Mouse (Mus musculus): ENCODE data around the gene Kcnk1. TPM values are rescaled to one million over a fixed set of nuclear protein-coding genes. Genes with fewer than 3 reads are reported as not detected.

Kcnk1 gene
- polyA plus RNA-seq, 1 experiment from 2014 or later = 21.4 TPM

GRCm38 (mm10) chr8:126026121-126026520 is 31.2 kb downstream of the Kcnk1 start:
- Histone ChIP-seq H3K9ac (ENCODE audit: low read depth, low read length) (no peak overlapping the region), H3K4me2 (ENCODE audit: low read length) (no peak overlapping the region), H3K36me3 (ENCODE audit: control insufficient read depth, insufficient read depth, low read length) (0 out of 2 replicates have a peak, but pooled peaks cover 2% of the 10 kb centered on the region), H3K4me1 (ENCODE audit: control insufficient read depth, insufficient read depth, low read length) (no peaks in the 10 kb centered on the region), H3K9me3 (replicated peaks; ENCODE audit: control insufficient read depth, low read length, poor library complexity, severe bottlenecking) (no peaks in the 10 kb centered on the region), H3K27me3 (ENCODE audit: control insufficient read depth, insufficient read depth, low read depth, low read length) (no peaks in the 10 kb centered on the region), H3K4me3 (ENCODE audit: low read depth, low read length) (no peak overlapping the region), H3K27ac (ENCODE audit: low read length) (no peak overlapping the region)
- 91% methylated on average over 9 of the region's 9 CpGs for WGBS
- ATAC-seq = no peak

- no peaks in the 10 kb centered on the region for H3K27me3 ChIP-seq (ENCODE audit: control insufficient read depth, insufficient read depth, low read depth, low read length)
- no peak overlapping the region for H3K9ac ChIP-seq (ENCODE audit: low read depth, low read length)
- no peaks in the 10 kb centered on the region for H3K4me1 ChIP-seq (ENCODE audit: control insufficient read depth, insufficient read depth, low read length)
- 0 out of 2 replicates have a peak, but pooled peaks cover 2% of the 10 kb centered on the region for H3K36me3 ChIP-seq (ENCODE audit: control insufficient read depth, insufficient read depth, low read length)
- 70% methylated on average over 9 of the region's 9 CpGs for WGBS
- H3K4me2 ChIP-seq (ENCODE audit: low read length) = no peak overlapping the region
- no peak for ATAC-seq
- no peaks in the 10 kb centered on the region for H3K9me3 ChIP-seq (replicated peaks; ENCODE audit: control insufficient read depth, low read length, poor library complexity, severe bottlenecking)
- no peak overlapping the region for H3K4me3 ChIP-seq (ENCODE audit: low read depth, low read length)
- H3K27ac ChIP-seq (ENCODE audit: low read length) = no peak overlapping the region
Observed at GRCm38 (mm10) chr8:126026584-126026983, 31.6 kb downstream of the Kcnk1 start.

GRCm38 (mm10) chr8:126027486-126027885 is 32.5 kb downstream of the Kcnk1 start:
- Histone ChIP-seq H3K4me3 (ENCODE audit: low read depth, low read length) (no peak overlapping the region), H3K9ac (ENCODE audit: low read depth, low read length) (no peak overlapping the region), H3K27ac (ENCODE audit: low read length) (no peak overlapping the region), H3K27me3 (ENCODE audit: control insufficient read depth, insufficient read depth, low read depth, low read length) (no peaks in the 10 kb centered on the region), H3K4me1 (ENCODE audit: control insufficient read depth, insufficient read depth, low read length) (no peaks in the 10 kb centered on the region), H3K36me3 (ENCODE audit: control insufficient read depth, insufficient read depth, low read length) (0 out of 2 replicates have a peak, but pooled peaks cover 2% of the 10 kb centered on the region), H3K4me2 (ENCODE audit: low read length) (no peak overlapping the region), H3K9me3 (replicated peaks; ENCODE audit: control insufficient read depth, low read length, poor library complexity, severe bottlenecking) (no peaks in the 10 kb centered on the region)
- 84% methylated on average over 6 of the region's 6 CpGs for WGBS
- ATAC-seq = no peak

DNA sequence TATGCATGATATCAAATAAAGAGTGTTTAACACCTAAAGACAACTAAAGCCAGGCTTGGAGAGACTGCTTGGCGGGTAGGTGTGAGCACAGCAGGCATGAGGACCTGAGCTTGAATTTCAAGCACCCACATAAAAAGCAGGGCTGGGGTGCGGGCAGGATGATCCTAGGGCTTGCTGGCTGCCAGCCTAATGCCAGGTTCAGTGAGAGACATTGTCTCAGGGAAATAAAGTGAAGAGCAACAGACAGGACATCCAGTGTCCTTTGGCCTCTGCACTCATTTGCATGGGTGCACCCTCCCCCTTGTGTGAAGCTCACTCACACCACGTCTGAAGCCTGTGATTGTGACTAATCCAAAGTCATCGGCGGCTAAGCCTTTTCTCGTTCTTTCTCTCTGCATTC is 34.0 kb downstream of the Kcnk1 start:
- Histone ChIP-seq H3K4me3 (ENCODE audit: low read depth, low read length) (no peak overlapping the region), H3K36me3 (ENCODE audit: control insufficient read depth, insufficient read depth, low read length) (0 out of 2 replicates have a peak, but pooled peaks cover 2% of the 10 kb centered on the region), H3K9ac (ENCODE audit: low read depth, low read length) (no peak overlapping the region), H3K27me3 (ENCODE audit: control insufficient read depth, insufficient read depth, low read depth, low read length) (no peaks in the 10 kb centered on the region), H3K27ac (ENCODE audit: low read length) (no peak overlapping the region), H3K9me3 (replicated peaks; ENCODE audit: control insufficient read depth, low read length, poor library complexity, severe bottlenecking) (no peaks in the 10 kb centered on the region), H3K4me1 (ENCODE audit: control insufficient read depth, insufficient read depth, low read length) (peaks cover 3% of the 10 kb centered on the region; the same call in 1 of the 2 replicates), H3K4me2 (ENCODE audit: low read length) (no peak overlapping the region)
- WGBS = 64% methylated on average over 6 of the region's 6 CpGs
- no peak for ATAC-seq

DNA sequence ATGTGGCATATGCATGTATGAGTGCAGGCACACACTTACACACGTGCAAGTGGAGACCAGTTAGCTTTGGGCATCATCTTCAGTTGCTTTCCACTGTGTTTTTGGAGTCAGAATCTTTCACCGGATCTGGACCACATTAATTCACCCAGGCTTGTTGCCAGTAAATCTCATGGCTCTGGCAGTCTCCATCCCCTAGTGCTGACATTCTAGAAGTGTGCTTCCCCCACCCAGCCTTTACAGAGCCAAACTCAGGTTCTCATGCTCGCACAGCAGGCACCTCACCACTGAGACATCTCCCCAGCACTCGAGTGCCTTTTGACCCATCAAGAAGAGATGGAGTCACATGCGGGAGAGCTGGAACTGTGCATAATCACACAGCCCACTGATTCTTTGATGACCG is 37.8 kb downstream of the Kcnk1 start:
- no peak overlapping the region for H3K9ac ChIP-seq (ENCODE audit: low read depth, low read length)
- H3K27ac ChIP-seq (ENCODE audit: low read length) = no peak overlapping the region
- peaks cover 3% of the 10 kb centered on the region; the same call in 1 of the 2 replicates for H3K4me1 ChIP-seq (ENCODE audit: control insufficient read depth, insufficient read depth, low read length)
- H3K4me2 ChIP-seq (ENCODE audit: low read length) = no peak overlapping the region
- H3K9me3 ChIP-seq (replicated peaks; ENCODE audit: control insufficient read depth, low read length, poor library complexity, severe bottlenecking) = no peaks in the 10 kb centered on the region
- H3K36me3 ChIP-seq (ENCODE audit: control insufficient read depth, insufficient read depth, low read length) = 0 out of 2 replicates have a peak, but pooled peaks cover 2% of the 10 kb centered on the region
- 65% methylated on average over 6 of the region's 6 CpGs for WGBS
- no peak overlapping the region for H3K4me3 ChIP-seq (ENCODE audit: low read depth, low read length)
- ATAC-seq = no peak
- no peaks in the 10 kb centered on the region for H3K27me3 ChIP-seq (ENCODE audit: control insufficient read depth, insufficient read depth, low read depth, low read length)

GRCm38 (mm10) chr8:126035046-126035445 is 40.1 kb downstream of the Kcnk1 start:
- WGBS = 84% methylated on average over 4 of the region's 4 CpGs
- 0 out of 2 replicates have a peak, but pooled peaks cover 2% of the 10 kb centered on the region for H3K36me3 ChIP-seq (ENCODE audit: control insufficient read depth, insufficient read depth, low read length)
- H3K4me1 ChIP-seq (ENCODE audit: control insufficient read depth, insufficient read depth, low read length) = peaks cover 3% of the 10 kb centered on the region; the same call in 1 of the 2 replicates
- H3K9ac ChIP-seq (ENCODE audit: low read depth, low read length) = no peak overlapping the region
- no peak overlapping the region for H3K4me2 ChIP-seq (ENCODE audit: low read length)
- no peaks in the 10 kb centered on the region for H3K27me3 ChIP-seq (ENCODE audit: control insufficient read depth, insufficient read depth, low read depth, low read length)
- no peaks in the 10 kb centered on the region for H3K9me3 ChIP-seq (replicated peaks; ENCODE audit: control insufficient read depth, low read length, poor library complexity, severe bottlenecking)
- no peak overlapping the region for H3K27ac ChIP-seq (ENCODE audit: low read length)
- H3K4me3 ChIP-seq (ENCODE audit: low read depth, low read length) = no peak overlapping the region
- no peak for ATAC-seq

- ATAC-seq = no peak
- no peaks in the 10 kb centered on the region for H3K36me3 ChIP-seq (ENCODE audit: control insufficient read depth, insufficient read depth, low read length)
- WGBS = 79% methylated on average over 5 of the region's 5 CpGs
- no peaks in the 10 kb centered on the region for H3K27me3 ChIP-seq (ENCODE audit: control insufficient read depth, insufficient read depth, low read depth, low read length)
- no peaks in the 10 kb centered on the region for H3K9me3 ChIP-seq (replicated peaks; ENCODE audit: control insufficient read depth, low read length, poor library complexity, severe bottlenecking)
- H3K4me3 ChIP-seq (ENCODE audit: low read depth, low read length) = no peak overlapping the region
- no peak overlapping the region for H3K9ac ChIP-seq (ENCODE audit: low read depth, low read length)
- peaks cover 3% of the 10 kb centered on the region; the same call in 1 of the 2 replicates for H3K4me1 ChIP-seq (ENCODE audit: control insufficient read depth, insufficient read depth, low read length)
- H3K27ac ChIP-seq (ENCODE audit: low read length) = no peak overlapping the region
- H3K4me2 ChIP-seq (ENCODE audit: low read length) = no peak overlapping the region
Observed at GRCm38 (mm10) chr8:126036340-126036739, 41.4 kb downstream of the Kcnk1 start.

DNA sequence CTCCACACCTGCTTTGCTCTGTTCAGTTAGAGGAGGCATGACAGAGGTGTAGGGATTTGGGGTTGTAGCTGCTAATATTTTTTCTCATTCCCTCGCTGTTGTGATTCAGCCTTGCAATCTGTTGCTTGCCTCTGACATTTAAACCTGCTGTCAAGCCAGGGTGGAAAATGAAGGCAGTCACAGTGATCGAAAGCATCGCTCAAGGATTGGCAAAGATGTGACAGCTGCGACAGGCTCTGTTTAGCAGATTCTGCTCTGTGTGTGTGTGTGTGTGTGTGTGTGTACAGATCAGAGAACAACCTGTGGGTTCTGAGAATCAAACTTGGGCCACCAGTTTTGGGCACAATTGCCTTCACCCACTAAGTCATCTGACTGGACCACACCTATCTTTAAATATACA is 50.8 kb downstream of the Kcnk1 start:
- H3K4me2 ChIP-seq (ENCODE audit: low read length) = no peak overlapping the region
- no peak overlapping the region for H3K4me3 ChIP-seq (ENCODE audit: low read depth, low read length)
- no peak overlapping the region for H3K27ac ChIP-seq (ENCODE audit: low read length)
- H3K9me3 ChIP-seq (replicated peaks; ENCODE audit: control insufficient read depth, low read length, poor library complexity, severe bottlenecking) = no peaks in the 10 kb centered on the region
- no peak for ATAC-seq
- H3K4me1 ChIP-seq (ENCODE audit: control insufficient read depth, insufficient read depth, low read length) = no peaks in the 10 kb centered on the region; the same call in 1 of the 2 replicates
- H3K27me3 ChIP-seq (ENCODE audit: control insufficient read depth, insufficient read depth, low read depth, low read length) = no peaks in the 10 kb centered on the region
- WGBS = 89% methylated on average over 4 of the region's 4 CpGs
- H3K36me3 ChIP-seq (ENCODE audit: control insufficient read depth, insufficient read depth, low read length) = no peaks in the 10 kb centered on the region
- no peak overlapping the region for H3K9ac ChIP-seq (ENCODE audit: low read depth, low read length)

DNA sequence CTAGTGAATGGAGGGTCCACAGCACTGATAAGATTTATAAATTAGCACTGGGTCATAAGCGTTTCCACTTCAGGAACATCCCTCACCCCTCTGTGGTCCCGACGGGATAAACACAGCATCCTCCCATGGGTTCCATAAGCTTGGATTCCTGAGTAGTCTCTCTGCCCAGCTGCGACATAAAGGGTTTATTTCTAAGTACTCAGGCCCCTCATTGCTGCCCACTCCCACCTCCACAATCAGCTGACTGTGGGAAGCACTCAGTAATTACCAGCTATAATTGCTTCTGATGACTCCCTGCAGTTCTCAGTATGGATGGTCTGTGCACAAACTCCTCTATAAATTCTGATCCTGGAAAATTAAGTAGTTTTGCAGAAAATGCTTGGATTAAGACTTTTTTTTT is 58.9 kb downstream of the Kcnk1 start:
- Histone ChIP-seq H3K9ac (ENCODE audit: low read depth, low read length) (no peak overlapping the region), H3K4me3 (ENCODE audit: low read depth, low read length) (no peak overlapping the region), H3K36me3 (ENCODE audit: control insufficient read depth, insufficient read depth, low read length) (no peaks in the 10 kb centered on the region), H3K4me1 (ENCODE audit: control insufficient read depth, insufficient read depth, low read length) (no peaks in the 10 kb centered on the region; the same call in 1 of the 2 replicates), H3K27me3 (ENCODE audit: control insufficient read depth, insufficient read depth, low read depth, low read length) (no peaks in the 10 kb centered on the region), H3K9me3 (replicated peaks; ENCODE audit: control insufficient read depth, low read length, poor library complexity, severe bottlenecking) (no peaks in the 10 kb centered on the region), H3K4me2 (ENCODE audit: low read length) (no peak overlapping the region), H3K27ac (ENCODE audit: low read length) (no peak overlapping the region)
- no peak for ATAC-seq
- WGBS = 60% methylated on average over 4 of the region's 4 CpGs

Data from midbrain, embryonic 16.5 days (tissue).